Mouse (Mus musculus) ZHBTc4 (cell line): ENCODE measurements around the gene Dip2b.
A peak's percentile ranks its signal among the peaks of the same experiment; 100 is the strongest.

Experiments
- DNase-seq: peaks from one replicate; pipeline ENCODE4 v3.0.0-alpha.2; 2011; ENCODE audit warnings: low read depth, low spot score

The Dip2b gene

GRCm38 (mm10) chr15:100082733-100083132 is 44.3 kb downstream of the Dip2b start:
- DNase-seq = no peak

GRCm38 (mm10) chr15:100083882-100084281 is 45.4 kb downstream of the Dip2b start:
- no peak for DNase-seq

DNA sequence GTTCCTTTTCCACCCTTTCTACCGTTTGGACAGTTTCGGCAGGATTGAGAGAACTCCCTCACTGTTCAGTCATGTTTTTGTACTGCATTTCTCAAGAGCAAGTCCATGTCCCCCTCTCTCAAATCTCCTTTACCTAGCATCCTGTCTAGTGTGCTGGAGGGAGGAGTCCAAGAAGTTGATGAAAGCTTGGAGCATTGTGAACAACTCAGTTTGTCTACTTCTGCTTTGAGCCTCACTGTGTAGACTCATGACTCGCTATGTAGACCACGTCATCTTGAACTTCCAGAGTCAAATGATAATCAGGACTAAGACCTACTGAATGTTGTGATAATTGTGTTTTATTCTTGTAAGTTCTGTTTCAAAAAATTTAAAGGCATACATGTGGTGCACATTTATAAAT is 46.4 kb downstream of the Dip2b start:
- DNase-seq = no peak

DNA sequence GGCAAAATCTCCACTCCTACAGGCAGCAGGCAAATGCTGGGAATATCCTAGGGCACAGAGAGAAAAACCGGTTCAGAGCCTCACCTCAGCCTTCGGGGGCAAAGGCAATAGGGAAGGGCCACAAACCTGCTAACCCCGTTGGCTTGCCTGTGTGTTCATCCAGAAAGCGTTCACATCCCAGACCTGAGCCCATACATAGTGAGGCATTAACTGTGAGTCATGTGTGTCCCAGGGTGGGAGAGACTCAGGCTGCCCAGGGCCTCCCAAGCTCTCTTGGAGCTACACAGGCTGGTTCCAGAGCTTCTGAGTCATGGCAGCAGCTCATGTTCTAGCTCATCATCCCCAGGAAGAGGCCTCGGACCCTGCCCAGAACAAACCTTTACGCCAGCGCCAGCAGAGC is 49.6 kb downstream of the Dip2b start:
- no peak for DNase-seq

DNA sequence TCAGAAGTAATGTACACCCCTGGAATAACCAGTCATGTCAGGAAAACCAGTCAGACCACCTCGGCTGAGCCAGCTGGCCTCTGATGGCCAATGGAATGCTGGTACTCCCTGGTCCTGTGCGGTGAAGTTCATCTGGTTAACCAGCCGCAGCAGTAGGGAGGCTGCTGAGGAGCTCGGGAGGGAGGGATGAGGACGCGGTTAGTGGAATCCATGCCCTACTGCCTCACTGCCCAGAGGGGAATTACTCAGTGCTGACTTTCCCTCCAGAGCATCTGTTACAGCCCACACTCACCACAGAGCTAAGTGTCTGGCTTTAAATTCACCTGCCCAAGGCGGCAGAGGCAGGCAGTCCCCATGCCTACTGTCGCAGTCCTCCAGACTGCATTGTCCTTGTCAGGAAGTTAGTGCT is 51.2 kb downstream of the Dip2b start:
- peak; percentile 47 for DNase-seq

DNA sequence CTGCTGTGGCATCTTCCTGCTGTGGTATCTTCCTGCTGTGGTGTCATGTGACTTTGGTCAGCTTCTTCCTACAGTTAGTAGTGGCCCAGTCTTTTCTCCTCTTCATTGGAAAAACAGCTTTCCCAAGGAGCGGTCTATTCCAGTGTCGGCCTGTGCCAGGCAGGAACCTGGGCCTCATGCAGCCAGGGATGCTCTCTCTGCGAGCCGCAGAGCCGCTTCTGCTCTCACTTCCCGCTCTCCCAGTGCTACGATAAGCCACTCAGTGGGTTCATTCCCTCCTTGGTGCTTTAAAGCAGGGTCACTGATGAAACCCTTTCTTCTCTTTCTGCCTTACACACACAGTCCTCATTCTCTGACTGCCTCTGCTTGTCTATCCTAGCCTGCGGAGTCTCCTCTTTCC is 53.4 kb downstream of the Dip2b start:
- DNase-seq = no peak

- DNase-seq = peak; percentile 33
These were observed 53.8 kb downstream of the Dip2b start for GRCm38 (mm10) chr15:100092258-100092657.

- no peak for DNase-seq
These were observed 58.3 kb downstream of the Dip2b start for GRCm38 (mm10) chr15:100096587-100097428.

DNA sequence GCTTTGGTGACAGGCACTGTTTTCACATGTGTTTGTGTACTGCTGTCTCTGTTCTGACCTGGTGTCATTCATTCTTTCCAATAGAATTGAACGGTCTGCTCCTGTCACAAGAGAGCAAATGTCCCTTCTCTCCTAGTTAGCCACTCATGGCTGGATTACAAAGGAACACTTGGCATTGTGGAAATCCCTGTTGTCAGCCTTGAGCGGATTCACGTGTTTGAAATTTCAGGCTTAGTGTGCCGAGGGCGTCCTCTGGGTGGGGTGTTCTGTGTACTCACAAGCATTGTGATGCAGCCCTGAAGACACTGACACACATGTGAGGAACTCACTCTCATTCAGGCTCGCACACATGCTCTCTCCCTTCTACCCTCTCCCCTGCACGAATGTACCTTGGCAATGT is 61.9 kb downstream of the Dip2b start:
- peak; percentile 39 for DNase-seq

DNA sequence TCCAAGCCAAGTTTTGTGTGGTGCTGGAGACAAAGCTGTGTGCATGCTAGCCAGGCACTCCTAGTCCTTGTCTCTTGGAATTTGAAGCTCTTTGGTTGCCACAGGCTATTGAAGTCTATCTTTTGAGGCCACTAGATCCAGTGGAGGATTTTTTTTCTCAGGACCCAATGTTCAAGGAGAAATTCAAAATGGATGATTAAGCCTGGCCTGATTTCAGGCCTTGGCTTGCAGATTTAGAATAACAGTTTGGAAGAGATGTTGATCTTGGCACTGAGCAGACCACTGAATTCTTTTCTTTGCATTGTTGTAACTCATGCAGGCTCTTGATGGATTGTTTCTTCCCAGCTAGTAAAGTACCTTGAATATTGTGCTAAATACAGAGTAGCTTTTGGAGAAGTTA is 62.7 kb downstream of the Dip2b start:
- DNase-seq = no peak

DNA sequence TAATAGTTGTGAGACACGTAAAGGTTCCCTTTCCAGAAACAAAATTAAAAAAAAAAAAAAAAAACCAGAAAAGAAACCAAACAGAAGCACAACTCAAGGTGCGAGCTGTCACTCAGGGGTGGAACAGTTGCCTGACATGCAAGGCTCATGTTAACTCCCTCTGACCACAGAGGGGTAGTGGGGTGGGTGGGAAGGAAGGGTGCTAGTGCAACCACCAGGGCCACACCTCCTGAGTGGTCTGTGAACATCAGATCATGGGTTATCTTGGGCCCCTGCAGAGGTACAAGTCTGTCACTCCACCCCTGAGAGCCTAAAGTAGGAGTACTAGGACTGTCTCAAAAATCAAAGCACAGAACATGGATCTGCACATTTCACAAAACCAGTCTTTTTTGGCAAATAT is 65.7 kb downstream of the Dip2b start:
- no peak for DNase-seq

GRCm38 (mm10) chr15:100108071-100108782 is 69.8 kb downstream of the Dip2b start:
- no peak for DNase-seq

DNA sequence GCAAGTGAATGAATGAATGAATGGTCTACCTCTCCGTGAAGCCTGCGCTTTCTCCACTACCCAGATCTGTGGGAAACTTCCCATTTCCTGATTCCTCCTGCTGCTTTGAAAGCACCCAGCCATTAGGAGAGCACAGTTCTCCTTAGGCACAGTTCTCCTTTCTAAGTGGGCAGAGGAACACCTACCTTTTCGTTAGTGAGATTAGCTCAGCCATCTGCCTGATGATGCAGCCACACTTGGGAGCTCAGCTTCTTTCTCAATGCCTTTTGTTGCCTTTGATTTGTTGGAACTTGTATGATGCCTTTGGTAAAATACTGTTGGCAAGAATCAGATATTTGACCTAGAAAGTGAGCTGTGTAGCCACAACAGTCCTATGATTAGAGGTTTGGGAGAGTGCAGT is 71.5 kb downstream of the Dip2b start:
- DNase-seq = no peak

GRCm38 (mm10) chr15:100111891-100112290 is 73.4 kb downstream of the Dip2b start:
- DNase-seq = no peak

DNA sequence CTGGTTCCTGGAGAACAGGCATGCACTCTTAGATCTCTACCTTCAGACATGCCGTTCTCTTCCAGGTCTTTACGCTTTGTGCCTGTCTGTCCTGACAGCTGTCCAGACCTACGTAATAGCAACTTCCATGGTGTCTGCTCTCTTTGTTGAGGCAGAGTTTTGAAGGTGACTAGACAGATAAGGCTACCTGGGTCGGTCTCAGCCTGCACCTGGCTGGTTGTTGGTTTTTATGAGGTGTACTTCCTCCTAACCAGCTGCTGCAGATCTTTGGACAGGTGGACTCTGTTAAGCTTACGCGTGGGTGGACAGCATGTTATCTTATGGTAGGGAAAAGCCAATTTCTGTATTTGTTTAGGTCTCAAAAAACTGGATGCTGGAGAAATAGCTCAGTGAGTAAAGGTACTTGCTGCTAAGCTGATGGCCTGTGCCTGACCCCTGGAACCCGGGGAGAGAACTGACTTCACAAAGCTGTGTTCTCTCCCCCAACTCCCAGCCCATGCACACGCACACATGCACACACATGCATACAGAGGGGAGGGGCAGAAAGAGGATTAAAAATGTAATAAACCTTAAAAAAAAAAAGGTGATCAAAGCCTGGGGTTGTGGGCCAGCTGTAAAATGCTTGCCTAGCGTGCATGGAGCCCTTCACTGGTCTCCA is 74.0 kb downstream of the Dip2b start:
- no peak for DNase-seq

DNA sequence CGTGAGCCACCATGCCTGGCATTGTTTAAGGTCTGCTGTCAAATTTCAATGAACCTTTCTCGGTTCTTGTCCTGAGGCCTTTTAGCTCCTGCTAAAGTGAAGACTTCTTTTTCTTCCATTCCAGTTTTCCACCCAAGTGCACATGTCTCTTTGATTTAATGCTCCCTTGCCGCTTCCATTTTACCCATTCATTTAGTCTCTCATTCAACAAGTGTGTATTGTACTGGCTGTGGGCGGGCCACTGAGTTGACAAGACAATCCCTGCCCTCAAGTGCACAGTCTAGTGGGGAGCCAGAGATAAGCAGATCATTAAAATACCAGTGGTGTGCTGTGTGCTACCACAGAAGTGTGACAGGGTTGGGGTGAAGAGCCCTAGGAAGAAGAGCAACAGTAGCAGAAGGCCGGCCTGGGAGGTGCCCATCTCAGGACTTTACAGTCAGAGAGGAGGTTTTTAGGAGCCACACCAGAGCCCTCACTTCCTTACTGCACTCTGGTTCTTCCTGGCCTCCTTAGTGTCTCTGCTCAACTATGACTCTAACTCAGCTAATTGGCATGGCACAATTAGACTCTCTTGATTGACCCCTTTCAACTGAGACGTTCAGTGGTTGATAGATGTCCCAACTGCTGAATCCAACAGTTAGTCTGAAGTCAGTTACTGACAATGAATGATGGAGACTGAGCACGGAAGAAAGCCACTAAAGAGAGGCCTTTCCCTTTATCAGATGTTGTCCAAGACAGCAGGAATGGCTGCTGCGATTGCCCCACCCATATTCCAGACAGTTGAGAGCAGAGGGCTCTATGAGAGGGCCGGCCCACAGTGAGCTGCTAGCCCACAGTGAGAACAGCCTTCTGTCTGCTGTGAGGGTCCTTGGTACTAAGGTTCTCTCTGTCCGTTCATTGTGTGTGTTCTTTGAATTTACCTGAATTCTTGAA is 75.1 kb downstream of the Dip2b start:
- DNase-seq = peak; percentile 39

DNA sequence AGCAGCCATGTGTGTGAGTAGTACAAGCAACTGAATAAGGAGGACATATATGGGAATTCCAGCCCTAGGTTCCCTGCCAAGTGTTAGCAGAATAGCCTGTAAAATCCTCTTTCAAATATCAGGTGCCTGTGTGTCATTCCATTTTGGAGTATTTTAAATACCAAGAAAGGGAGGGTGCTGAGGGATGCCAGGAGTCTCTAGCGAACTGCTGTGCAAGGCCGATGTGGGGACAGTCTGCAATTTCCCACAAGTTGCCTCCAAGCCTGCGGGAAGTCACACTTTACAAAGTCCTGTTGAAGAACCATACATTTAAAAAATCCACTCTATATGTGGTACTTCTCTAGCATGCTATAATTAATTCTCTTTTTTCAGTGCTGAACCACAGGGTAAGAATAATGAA is 77.0 kb downstream of the Dip2b start:
- no peak for DNase-seq

DNA sequence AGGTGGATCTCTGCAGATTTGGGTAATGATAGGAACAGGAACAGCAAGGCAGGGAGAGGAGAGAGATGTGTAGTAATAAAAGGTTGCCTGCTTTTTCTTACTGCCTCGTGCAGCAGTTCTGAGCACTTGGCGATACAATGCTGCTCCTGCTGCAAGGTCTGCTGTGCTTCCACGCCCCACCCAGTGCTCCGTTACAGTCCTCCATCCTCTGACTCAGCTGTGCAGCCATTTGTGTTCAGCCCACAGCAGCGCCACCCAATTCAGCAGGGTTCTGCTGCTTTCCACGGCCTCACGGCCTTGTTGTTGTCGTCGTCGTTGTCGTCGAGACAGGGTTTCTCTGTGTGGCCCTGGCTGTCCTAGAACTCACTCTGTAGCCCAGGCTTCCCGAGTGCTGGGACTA is 77.9 kb downstream of the Dip2b start:
- peak; percentile 46 for DNase-seq

- no peak for DNase-seq
These were observed 80.8 kb downstream of the Dip2b start for GRCm38 (mm10) chr15:100119225-100119788.

GRCm38 (mm10) chr15:100121437-100121836 is 83.0 kb downstream of the Dip2b start:
- no peak for DNase-seq

DNA sequence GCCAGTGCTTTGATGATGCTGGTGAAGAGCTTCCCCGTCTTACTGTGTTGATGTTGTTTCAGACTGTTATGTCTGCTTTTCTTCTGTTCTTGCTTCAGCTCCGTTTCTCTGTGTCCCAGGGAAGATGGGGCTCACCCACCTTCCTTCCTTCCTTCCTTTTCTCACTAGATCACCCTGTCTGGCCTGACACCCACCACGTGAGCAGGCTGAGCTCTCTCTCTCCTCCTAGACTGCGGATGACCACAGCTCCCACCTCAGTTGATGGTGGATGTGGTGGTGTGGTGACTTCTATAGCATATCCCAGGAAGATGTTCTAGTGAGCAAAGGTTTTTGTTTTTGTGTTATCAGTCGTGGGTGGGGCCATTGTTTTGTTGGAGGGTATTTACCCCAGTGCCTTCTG is 85.4 kb downstream of the Dip2b start:
- DNase-seq = no peak
